Mouse (Mus musculus) frontal cortex, postnatal 36 days (tissue): ENCODE measurements around the gene Glis2.
A peak's percentile ranks its signal among the peaks of the same experiment; 100 is the strongest.

Experiments
- DNase-seq, 2 experiments: peaks; one replicate each; pipeline ENCODE4 v3.0.0; 2022; ENCODE audit warnings: low spot score in 2 of 2

Gene Glis2

DNA sequence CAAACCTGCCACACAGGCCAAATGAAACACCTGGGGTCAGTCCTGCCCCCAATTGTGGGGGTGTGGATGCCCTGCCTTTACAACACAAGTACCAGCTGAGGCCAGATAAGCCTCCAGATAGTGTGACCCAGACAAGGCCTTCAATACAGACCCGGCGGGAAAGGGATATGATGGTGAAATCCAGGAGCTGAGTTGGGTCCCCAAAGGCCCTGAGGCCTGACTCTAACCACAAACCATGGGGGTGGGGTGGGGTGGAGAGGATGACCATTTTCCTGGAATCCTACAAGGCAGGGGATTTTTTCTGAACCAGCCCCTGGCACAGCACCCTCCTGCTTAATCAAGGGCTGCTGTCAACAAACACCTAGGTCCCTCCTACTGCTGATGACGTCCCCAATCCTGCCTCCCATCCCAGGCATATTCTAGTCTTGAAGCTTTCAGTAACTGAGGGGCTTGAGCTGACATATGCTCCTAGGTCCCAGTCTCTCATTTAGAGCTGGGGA is 44.4 kb downstream of the Glis2 start:
- DNase-seq = no peak

DNA sequence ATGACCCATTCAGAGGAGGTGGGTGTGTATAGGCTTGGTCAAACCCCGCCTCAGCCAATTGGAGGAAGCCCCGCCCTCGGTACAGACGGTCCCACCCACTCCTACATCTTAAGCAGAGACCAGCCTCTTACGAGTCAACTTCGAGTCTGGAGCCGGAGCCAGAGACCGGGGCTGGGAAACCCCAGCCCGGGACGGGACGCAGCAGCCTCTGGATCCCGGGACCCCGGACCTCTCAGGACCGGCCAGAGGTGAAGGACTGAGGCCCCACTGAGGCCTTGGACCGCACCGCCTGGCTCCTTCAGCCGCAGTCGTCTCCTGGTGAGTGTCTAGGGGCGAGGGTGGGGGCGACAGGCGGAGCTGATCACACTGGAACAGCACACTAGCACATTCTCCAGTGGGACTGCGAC is 45.3 kb downstream of the Glis2 start, which contains the start of the genes Vasn and Dnaja3:
Vasn (plus strand) TSS at position 111 of the 407 bp plus-strand sequence.
Dnaja3 (plus strand) TSS at position 159 of the 407 bp plus-strand sequence.
- peak; percentile 72 to 76 for DNase-seq

DNA sequence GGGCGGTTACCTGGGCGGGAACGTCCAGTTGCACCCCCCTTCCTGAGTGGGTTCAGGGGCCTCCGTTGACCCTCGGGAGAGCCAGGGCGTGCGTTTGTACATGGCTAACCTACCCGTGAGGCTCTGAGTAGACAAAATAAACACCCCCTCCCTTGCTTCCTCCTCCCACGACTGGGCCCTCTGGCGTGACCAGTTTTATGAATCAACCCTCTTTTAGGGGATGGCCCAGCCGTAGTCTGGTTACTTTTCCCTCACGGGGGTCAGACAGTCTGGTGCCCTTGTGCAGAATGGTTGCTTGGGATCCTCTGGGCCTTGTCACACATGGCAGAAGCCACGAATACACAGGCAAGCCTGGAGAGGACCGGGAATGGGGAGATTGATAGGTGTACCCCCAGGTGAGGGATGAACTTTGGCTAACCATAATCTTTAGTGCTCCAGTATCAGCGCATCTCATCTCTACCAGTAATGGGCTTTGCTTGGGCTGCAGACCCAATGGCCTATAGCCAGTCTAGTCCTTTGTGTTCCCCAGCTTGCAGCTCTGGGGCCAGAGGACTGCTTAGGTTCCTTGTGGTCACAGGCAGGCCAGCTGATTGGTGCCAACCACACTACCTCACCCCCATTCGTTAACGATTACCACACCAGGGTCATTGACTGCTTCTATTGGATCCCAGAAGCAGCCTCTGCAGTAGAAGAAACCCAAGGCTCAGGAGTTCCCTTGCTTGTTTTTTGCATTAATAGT is 45.9 kb downstream of the Glis2 start:
- no peak for DNase-seq

DNA sequence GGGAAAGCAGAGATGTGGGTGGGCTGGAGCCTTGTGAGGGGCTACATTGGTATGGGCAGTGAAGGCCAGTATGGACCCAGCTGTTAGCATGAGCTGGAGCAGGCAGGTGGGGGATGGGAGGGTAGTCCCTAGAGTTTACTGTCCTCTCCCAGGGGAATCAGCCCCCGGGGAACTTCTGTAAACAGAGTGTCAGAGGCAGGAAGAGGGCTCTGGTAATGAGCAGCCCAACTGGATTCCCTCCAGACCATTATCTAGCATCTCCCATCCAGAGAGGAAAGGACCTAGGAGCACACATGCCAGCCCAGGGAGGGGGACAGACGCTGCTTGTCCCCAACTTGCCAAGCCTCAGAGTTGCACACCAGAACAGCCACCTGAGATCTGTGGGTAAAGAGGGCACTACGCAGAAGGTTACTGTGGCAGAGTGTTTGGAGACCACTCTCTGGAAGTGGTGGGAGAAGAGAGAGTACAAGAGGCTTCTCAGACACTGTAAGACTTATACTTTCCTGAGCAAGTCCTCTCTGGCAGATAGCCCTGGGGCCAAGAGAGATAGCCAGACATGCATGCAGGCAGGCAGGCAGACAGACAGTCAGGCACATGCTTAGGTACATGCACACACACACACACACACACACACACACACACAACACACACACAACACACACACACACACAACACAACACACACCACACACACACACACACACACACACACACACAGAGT is 46.8 kb downstream of the Glis2 start:
- DNase-seq = no peak

GRCm38 (mm10) chr16:4642190-4642589 is 47.7 kb downstream of the Glis2 start:
- DNase-seq = peak; percentile 63 to 64

GRCm38 (mm10) chr16:4642937-4643336 is 48.4 kb downstream of the Glis2 start:
- DNase-seq = no peak

- DNase-seq = peak; percentile 76 to 81
Observed at GRCm38 (mm10) chr16:4643670-4644419, 49.3 kb downstream of the Glis2 start.

DNA sequence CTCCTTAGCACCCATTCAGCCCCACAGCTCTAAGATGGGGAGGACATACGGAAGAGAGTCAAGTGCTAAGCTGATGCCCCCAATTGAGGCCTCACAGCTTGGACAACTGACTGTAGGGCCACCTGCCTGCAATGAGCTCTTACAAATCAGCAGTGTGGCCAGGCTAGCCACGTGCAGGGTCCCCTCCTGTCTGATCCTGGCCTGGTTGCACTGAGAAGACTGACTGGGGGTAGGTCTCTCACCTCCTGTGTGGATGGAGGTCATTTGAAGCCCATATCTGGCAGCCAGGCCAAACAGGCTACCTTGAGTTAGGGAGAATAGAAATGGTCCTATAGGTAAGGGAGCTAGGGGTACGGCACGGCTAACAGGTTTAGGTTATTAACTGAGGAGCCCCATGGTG is 51.4 kb downstream of the Glis2 start:
- no peak for DNase-seq

GRCm38 (mm10) chr16:4646831-4647230 is 52.3 kb downstream of the Glis2 start:
- no peak for DNase-seq

DNA sequence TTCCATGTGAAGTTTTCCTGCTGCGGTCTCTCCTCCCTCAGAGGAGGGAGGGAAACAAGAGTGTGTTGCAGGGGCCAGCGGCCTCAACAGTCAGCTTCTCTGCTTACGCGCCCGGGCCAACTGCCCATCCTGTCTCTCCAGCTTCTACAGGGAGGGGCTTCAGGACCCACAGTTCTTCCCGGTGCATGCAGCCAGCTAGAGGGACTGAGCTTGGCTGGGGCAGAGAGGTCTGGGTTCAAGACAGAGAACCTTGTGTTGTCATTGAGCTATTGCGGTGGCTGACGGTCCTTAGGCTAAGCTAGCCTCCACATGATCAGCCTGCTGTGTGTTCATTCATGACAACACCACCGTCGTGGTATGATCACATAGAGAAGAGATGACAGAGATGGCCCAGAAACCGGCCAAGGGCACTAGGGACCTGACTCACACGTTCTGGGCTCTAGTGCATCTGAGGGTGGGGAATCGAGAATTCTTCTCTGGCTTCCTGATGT is 53.2 kb downstream of the Glis2 start:
- no peak for DNase-seq

DNA sequence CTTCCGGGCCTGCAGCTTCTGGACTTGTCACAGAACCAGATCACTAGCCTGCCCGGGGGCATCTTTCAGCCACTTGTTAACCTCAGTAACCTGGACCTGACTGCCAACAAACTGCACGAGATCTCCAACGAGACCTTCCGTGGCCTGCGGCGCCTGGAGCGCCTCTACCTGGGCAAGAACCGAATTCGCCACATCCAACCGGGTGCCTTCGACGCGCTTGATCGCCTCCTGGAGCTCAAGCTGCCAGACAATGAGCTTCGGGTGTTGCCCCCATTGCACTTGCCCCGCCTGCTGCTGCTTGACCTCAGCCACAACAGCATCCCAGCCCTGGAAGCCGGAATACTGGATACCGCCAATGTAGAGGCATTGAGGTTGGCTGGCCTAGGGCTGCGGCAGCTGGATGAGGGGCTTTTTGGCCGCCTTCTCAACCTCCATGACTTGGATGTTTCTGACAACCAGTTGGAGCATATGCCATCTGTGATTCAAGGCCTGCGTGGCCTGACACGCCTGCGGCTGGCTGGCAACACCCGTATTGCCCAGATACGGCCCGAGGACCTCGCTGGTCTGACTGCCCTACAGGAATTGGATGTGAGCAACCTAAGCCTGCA is 54.0 kb downstream of the Glis2 start:
- DNase-seq = no peak

DNA sequence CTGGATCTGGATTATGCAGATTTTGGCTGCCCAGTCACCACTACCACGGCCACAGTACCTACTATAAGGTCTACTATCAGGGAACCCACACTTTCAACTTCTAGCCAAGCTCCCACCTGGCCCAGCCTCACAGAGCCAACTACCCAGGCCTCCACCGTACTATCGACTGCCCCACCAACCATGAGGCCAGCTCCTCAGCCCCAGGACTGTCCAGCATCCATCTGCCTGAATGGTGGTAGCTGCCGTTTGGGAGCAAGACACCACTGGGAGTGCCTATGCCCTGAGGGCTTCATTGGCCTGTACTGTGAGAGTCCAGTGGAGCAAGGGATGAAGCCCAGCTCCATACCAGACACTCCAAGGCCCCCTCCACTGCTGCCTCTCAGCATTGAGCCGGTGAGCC is 54.7 kb downstream of the Glis2 start:
- no peak for DNase-seq

DNA sequence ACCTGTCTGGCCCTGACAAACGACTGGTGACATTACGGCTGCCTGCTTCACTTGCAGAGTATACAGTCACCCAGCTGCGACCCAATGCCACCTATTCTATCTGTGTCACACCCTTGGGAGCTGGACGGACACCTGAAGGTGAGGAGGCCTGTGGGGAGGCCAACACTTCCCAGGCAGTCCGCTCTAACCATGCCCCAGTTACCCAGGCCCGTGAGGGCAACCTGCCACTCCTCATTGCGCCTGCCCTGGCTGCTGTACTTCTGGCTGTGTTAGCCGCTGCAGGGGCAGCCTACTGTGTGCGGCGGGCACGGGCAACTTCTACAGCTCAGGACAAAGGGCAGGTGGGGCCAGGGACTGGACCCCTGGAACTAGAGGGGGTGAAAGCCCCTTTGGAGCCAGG is 55.2 kb downstream of the Glis2 start:
- no peak for DNase-seq

DNA sequence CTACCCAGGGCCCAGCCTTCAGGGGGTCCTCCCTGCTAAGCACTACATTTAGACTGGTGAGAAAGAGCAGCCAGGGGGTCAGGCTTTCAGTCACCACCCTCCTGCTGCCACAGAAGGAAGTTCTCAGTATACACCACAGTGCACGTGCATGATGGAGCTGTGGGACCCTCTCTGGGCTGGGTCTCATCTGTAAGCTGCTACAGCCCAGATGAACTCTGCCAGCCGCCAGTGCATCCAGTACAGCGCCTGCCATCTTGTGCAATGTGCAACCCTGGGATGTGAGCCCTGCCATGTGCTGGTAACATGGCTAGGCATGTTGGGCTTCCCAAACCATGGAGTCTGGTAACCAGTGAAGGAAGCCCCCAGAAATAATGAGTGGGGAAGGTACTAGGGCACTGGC is 55.6 kb downstream of the Glis2 start:
- no peak for DNase-seq

DNA sequence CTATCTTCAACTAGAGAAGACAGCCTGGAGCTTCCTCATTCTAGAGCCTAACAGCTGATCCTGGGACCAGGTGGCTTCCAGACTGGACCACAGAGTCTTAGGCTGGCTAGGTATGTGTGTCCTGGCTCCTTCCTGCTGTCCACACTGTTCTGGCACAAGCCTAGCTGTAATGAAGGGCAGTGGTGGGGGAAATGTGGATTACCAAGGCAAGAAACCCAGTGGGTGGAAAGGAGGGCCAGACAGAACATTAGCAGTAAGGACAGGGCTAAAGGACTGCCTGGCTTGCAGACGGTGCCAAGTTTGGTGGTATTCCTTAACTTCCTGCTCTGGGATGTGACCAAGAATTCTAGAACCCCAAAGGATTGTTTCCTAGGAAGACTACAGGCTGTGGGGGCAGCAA is 56.6 kb downstream of the Glis2 start:
- no peak for DNase-seq

- no peak for DNase-seq
Observed at GRCm38 (mm10) chr16:4651624-4652023, 57.1 kb downstream of the Glis2 start.

GRCm38 (mm10) chr16:4652707-4653416 is 58.3 kb downstream of the Glis2 start:
- DNase-seq = no peak

GRCm38 (mm10) chr16:4654706-4655105 is 60.2 kb downstream of the Glis2 start:
- DNase-seq = no peak

DNA sequence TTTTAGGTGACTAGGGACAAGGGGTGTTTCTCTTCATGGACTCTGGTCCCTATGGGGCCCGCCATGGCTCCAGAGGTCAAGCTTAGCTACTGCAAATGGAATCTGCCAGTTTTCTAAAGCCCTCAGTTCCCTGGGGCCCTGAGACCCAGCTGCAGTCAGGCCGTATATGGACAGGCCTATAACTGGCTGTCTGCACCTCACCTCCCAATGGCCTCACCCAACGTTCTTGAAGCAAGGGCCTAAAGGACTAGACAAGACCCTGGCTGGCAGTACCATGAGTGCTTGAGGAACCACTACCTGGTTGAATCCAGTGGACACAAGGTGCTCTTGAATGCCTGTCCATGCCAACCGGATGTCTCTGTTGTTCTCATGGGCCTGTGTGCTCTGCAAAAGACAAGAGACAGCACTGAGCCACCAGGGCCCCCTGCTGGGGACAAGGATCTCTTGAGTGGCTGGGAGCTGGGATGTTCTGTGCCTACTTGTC is 60.8 kb downstream of the Glis2 start:
- no peak for DNase-seq

DNA sequence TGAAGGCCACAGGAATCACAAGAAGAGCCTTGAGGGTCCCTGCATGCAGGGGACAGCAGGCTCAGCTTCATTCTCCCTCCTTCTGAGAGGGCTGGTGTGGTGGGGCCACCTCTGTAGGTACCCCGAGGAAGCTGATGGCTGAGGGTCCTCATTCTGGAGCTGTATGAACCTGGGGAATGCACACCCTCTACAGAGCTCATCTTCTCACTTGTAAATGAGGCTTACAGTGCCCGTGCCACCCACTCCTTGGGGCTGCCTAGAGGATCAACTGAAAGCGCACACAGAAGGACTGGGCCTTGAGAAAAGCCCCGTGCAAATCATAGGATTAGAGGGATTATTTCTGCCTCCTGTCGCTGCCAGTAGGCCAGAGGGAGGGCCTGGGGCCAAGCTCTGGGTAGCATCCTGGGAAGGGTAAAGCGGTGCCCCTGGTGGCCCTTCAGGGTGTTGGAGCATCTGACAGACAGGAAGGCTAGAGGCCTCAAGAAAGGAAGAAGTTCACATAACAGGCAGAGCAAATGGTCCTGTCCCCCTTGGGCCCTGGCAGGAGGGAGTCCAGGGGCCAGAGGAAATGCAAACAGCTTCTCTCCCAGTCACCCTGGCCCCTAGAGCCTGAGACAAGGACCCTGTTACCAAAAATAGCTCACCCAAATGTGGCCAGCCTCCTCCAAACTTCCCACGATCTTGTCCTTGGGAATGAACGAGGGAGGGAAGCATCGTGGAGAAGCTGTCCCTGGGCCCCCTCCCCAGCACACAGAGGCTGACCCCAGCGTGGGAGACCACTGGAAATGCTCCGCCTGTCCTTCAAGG is 61.5 kb downstream of the Glis2 start:
- DNase-seq = no peak
